Mouse (Mus musculus) embryonic fibroblast, embryonic 13.5 days (primary cell): Measurements from ENCODE around the gene Nudcd3. TPM values are rescaled to one million over a fixed set of nuclear protein-coding genes. Genes with fewer than 3 reads are reported as not detected.

Experiments
- H3K27ac ChIP-seq: 2 replicates; pipeline ENCODE4 v1.5.1; 2012; ENCODE audit warnings: low read length, control low read depth, inconsistent platforms; ENCODE audit not compliant: insufficient read depth
- H3K4me1 ChIP-seq: 2 replicates; pipeline ENCODE4 v1.6.1; 2011; ENCODE audit warnings: low read length; ENCODE audit not compliant: control insufficient read depth, insufficient read depth
- H3K4me3 ChIP-seq: 2 replicates; pipeline ENCODE4 v1.5.1; 2011; ENCODE audit warnings: mild to moderate bottlenecking, control low read depth, low read length; ENCODE audit not compliant: insufficient read depth
- CTCF ChIP-seq: IDR thresholded peaks from 2 replicates; pipeline ENCODE4 v1.5.1; 2011; ENCODE audit warnings: mild to moderate bottlenecking, control low read depth, low read length, moderate library complexity, borderline replicate concordance; ENCODE audit not compliant: insufficient read depth
- POLR2A ChIP-seq: IDR thresholded peaks from 2 replicates; pipeline ENCODE4 v1.6.1; 2011; ENCODE audit warnings: low read depth, mild to moderate bottlenecking, control low read depth, low read length, moderate library complexity
- polyA plus RNA-seq: library from polyadenylated mRNA; stranded (reverse); fragments of >200 nt; gene quantifications from 2 replicates; pipeline ENCODE4 v1.2.4, GENCODE M21; 2011; ENCODE audit warnings: low read depth; ENCODE audit not compliant: missing spikeins, insufficient read length

Gene Nudcd3
- polyA plus RNA-seq, 1 experiment = 40.5 TPM

GRCm38 (mm10) chr11:6207090-6207489 is 6.9 kb upstream of the Nudcd3 start:
- TF ChIP-seq POLR2A = no peak
- TF ChIP-seq CTCF = no peak

GRCm38 (mm10) chr11:6200570-6200969 is 355 bp upstream of the Nudcd3 start:
- Histone ChIP-seq H3K4me3 (peak overlapping the region; percentile 72), H3K27ac (peak overlapping the region; percentile 92), H3K4me1 (peaks cover 8% of the 10 kb centered on the region; the same call in 1 of the 2 replicates)
- TF ChIP-seq POLR2A (no peak), CTCF (no peak)

More at GRCm38 (mm10) chr11:6207090-6207489, 6.9 kb upstream of the Nudcd3 start:
- Histone ChIP-seq H3K4me1 (no peaks in the 10 kb centered on the region), H3K4me3 (no peak overlapping the region), H3K27ac (no peak overlapping the region)

GRCm38 (mm10) chr11:6199410-6200086 is 667 bp downstream of the Nudcd3 start, which contains the start of gene A730071L15Rik:
TSS of gene A730071L15Rik (plus strand) at chr11:6200029.
- Histone ChIP-seq H3K4me3 (peak within 1 kb of the TSS; percentile 72), H3K27ac (peak within 1 kb of the TSS; percentile 92), H3K4me1 (peaks cover 8% of the 10 kb centered on the region; the same call in 1 of the 2 replicates)
- TF ChIP-seq CTCF (no peak), POLR2A (no peak)

- peak overlapping the region; percentile 72 for H3K4me3 ChIP-seq
- TF ChIP-seq CTCF (no peak), POLR2A (no peak)
Observed at GRCm38 (mm10) chr11:6198449-6198848, 1.8 kb downstream of the Nudcd3 start.

GRCm38 (mm10) chr11:6196780-6197179 is 3.4 kb downstream of the Nudcd3 start:
- peaks cover 8% of the 10 kb centered on the region; the same call in 1 of the 2 replicates for H3K4me1 ChIP-seq
- TF ChIP-seq POLR2A (no peak), CTCF (no peak)
- no peak overlapping the region for H3K4me3 ChIP-seq
- no peak overlapping the region for H3K27ac ChIP-seq

More at GRCm38 (mm10) chr11:6198449-6198848, 1.8 kb downstream of the Nudcd3 start:
- no peak overlapping the region for H3K27ac ChIP-seq
- peaks cover 8% of the 10 kb centered on the region; the same call in 1 of the 2 replicates for H3K4me1 ChIP-seq

GRCm38 (mm10) chr11:6187878-6188277 is 12.3 kb downstream of the Nudcd3 start:
- H3K4me1 ChIP-seq = peaks cover 6% of the 10 kb centered on the region
- no peak overlapping the region for H3K4me3 ChIP-seq
- no peak overlapping the region for H3K27ac ChIP-seq
- TF ChIP-seq POLR2A (no peak), CTCF (peak; percentile 89)

- H3K4me3 ChIP-seq = no peak overlapping the region
- H3K4me1 ChIP-seq = peaks cover 6% of the 10 kb centered on the region
- TF ChIP-seq POLR2A (no peak), CTCF (no peak)
- H3K27ac ChIP-seq = no peak overlapping the region
Observed at GRCm38 (mm10) chr11:6187399-6187798, 12.8 kb downstream of the Nudcd3 start.

- H3K4me1 ChIP-seq = peaks cover 10% of the 10 kb centered on the region
- no peak overlapping the region for H3K4me3 ChIP-seq
- no peak overlapping the region for H3K27ac ChIP-seq
- no peak for TF ChIP-seq POLR2A
- TF ChIP-seq CTCF = no peak
Observed at GRCm38 (mm10) chr11:6184202-6184935, 15.8 kb downstream of the Nudcd3 start.

GRCm38 (mm10) chr11:6183246-6183645 is 17.0 kb downstream of the Nudcd3 start:
- no peak overlapping the region for H3K27ac ChIP-seq
- no peak overlapping the region for H3K4me3 ChIP-seq
- TF ChIP-seq CTCF (no peak), POLR2A (no peak)
- H3K4me1 ChIP-seq = peaks cover 17% of the 10 kb centered on the region

- H3K4me3 ChIP-seq = no peak overlapping the region
- TF ChIP-seq POLR2A (no peak), CTCF (no peak)
- H3K4me1 ChIP-seq = peaks cover 17% of the 10 kb centered on the region
- H3K27ac ChIP-seq = no peak overlapping the region
Observed at GRCm38 (mm10) chr11:6180811-6181399, 19.3 kb downstream of the Nudcd3 start.
